Mouse (Mus musculus) stomach, embryonic 15.5 days (tissue): ENCODE measurements around the gene Far1. TPM values are rescaled to one million over a fixed set of nuclear protein-coding genes. Genes with fewer than 3 reads are reported as not detected.

Source experiments
- ATAC-seq: fragments of 200-750 bp; cut with Nextera tagmentation; 2 replicates; pipeline ENCODE4 v1.8.0; 2017; ENCODE audit warnings: low read depth, moderate number of reproducible peaks, moderate TSS enrichment; ENCODE audit not compliant: insufficient read depth, low FRiP score
- H3K27ac ChIP-seq: fragments of 300-500 bp; sonication (generic); 2 replicates; pipeline ENCODE4 v1.5.1; 2015; ENCODE audit warnings: mild to moderate bottlenecking, inconsistent platforms
- H3K27me3 ChIP-seq: fragments of 300-500 bp; sonication (generic); replicated peaks from 2 replicates; pipeline ENCODE4 v1.6.1; 2015; ENCODE audit warnings: inconsistent platforms
- H3K36me3 ChIP-seq: fragments of 300-500 bp; sonication (generic); 2 replicates; pipeline ENCODE4 v1.6.1; 2015; ENCODE audit warnings: inconsistent platforms
- H3K4me1 ChIP-seq: fragments of 300-500 bp; sonication (generic); 2 replicates; pipeline ENCODE4 v1.6.1; 2015; ENCODE audit warnings: inconsistent platforms
- H3K4me2 ChIP-seq: fragments of 300-500 bp; sonication (generic); 2 replicates; pipeline ENCODE4 v1.6.1; 2015; ENCODE audit warnings: mild to moderate bottlenecking, inconsistent platforms
- H3K4me3 ChIP-seq: fragments of 300-500 bp; sonication (generic); replicated peaks from 2 replicates; pipeline ENCODE4 v1.5.1; 2015; ENCODE audit warnings: inconsistent platforms
- H3K9ac ChIP-seq: fragments of 300-500 bp; sonication (generic); 2 replicates; pipeline ENCODE4 v1.6.1; 2015; ENCODE audit warnings: inconsistent platforms
- H3K9me3 ChIP-seq: fragments of 300-500 bp; sonication (generic); 2 replicates; pipeline ENCODE4 v1.6.1; 2016; ENCODE audit warnings: inconsistent platforms
- WGBS: fragments of 180-500 bp; shearing (Covaris S2); methylation state at CpG from one replicate; pipeline ENCODE4 v1.1.7; 2015; 5-methylcytosine and 5-hydroxymethylcytosine counted together
- polyA plus RNA-seq: library from polyadenylated mRNA; unstranded; fragments of >200 nt; fragmentation: Nextera tagmentation; extraction: Ambion mirVana; gene quantifications from 2 replicates; pipeline ENCODE4 v1.2.1, GENCODE M21; 2015

Far1 gene
- polyA plus RNA-seq, 1 experiment from 2014 or later = 94.5 TPM

DNA sequence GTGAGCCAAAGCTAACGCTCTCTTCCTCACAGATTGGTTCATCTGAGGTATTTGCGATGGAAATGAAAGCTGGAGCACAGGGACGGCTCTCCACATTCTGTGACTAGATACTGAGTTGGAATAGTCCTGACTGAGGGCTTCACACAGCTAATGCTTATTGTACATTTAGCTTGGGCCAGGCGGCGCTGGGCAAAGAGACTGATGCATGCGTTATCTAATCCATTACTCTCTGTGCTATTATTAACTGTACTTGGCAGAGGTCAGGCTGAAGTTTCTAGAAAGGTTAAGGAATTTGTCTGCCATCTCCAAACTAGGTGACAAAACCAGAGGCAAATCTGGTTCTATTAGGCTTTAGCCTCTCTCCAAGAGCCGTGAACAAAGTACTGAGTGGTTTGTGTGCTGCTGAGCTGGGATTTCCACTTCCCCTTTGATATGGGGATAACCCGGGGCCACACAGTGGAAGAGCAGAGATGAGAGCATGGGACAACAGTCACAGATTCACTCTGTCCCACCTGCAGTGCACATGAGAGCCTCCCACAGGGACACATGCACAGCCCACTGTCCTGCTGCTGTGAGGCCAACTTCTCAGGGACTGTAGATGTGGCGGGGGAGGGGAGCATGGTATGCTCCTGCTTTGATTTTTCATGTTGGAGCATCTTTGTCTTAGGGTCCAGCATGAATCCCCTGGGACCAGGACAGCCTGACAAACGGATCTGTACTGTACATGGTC is 100.7 kb downstream of the Far1 start:
- Histone ChIP-seq H3K36me3 (no peaks in the 10 kb centered on the region), H3K9me3 (no peaks in the 10 kb centered on the region), H3K4me3 (no peak overlapping the region), H3K27ac (no peak overlapping the region), H3K9ac (no peak overlapping the region; the same call in 1 of the 2 replicates), H3K27me3 (no peaks in the 10 kb centered on the region), H3K4me2 (no peak overlapping the region), H3K4me1 (no peaks in the 10 kb centered on the region)
- ATAC-seq = no peak
- WGBS = 69% methylated on average over 10 of the region's 10 CpGs

DNA sequence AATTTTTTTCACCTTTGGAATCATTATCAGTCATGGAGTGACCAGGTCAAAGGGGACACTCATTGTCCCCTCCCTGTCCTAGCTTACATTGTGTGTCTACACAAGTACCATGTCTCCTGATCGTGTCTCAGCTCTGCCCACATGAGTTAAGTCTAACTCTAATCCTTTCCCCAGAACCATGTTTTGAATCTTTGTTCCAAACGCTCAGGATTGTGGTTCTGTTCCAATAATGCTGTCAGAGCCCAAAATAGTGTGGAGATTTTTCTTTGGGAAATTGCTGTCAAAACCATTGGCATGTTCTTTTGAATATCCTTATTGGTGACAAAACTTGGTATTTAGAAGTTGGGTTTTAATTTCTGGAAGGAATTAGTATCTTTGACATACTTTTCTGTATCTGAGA is 105.5 kb downstream of the Far1 start:
- Histone ChIP-seq H3K36me3 (no peaks in the 10 kb centered on the region), H3K4me2 (no peak overlapping the region), H3K9ac (no peak overlapping the region), H3K4me3 (no peak overlapping the region), H3K27ac (no peak overlapping the region), H3K27me3 (no peaks in the 10 kb centered on the region), H3K9me3 (no peaks in the 10 kb centered on the region), H3K4me1 (no peaks in the 10 kb centered on the region)
- ATAC-seq = no peak
- WGBS = 80% methylated on average over 2 of the region's 2 CpGs

DNA sequence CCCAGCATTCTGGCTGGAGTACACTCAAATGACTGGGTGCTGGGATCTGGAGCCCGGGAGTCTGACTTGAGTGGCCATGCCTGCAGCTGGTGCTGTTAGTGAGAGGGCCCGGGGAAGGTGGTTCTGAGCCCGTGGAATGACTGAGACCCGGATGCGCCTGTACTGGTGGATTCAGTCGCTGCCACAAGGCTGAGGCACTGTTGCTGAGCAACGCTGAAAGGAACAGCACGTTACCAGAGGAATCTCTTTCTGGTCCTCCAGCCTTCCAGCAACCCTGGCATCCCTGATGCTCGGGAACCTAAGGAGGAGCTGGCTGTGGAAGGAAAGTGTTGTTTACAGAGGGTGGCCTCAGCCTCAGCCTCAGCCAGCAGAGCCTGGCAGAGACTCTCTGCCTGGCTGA is 106.1 kb downstream of the Far1 start:
- Histone ChIP-seq H3K4me3 (no peak overlapping the region), H3K9ac (no peak overlapping the region), H3K27me3 (no peaks in the 10 kb centered on the region), H3K27ac (no peak overlapping the region), H3K4me2 (no peak overlapping the region), H3K9me3 (no peaks in the 10 kb centered on the region), H3K4me1 (no peaks in the 10 kb centered on the region), H3K36me3 (no peaks in the 10 kb centered on the region)
- WGBS = 80% methylated on average over 9 of the region's 9 CpGs
- ATAC-seq = no peak

Other genes with a start within 250 kb of the Far1 start
- gene Btbd10, start 144.4 kb upstream of the Far1 start, polyA plus RNA-seq = 18.9 and 22.3 TPM in 2 replicates
- gene Pth, start 125.3 kb upstream of the Far1 start, polyA plus RNA-seq = not detected in 2 replicates